Mouse (Mus musculus) liver, embryonic 12.5 days (tissue): Measurements from ENCODE around the gene Efcab11. TPM values are rescaled to one million over a fixed set of nuclear protein-coding genes. Genes with fewer than 3 reads are reported as not detected.

Experiments
- ATAC-seq: fragments of 200-750 bp; cut with Nextera tagmentation; 2 replicates; pipeline ENCODE4 v1.8.0; 2017; ENCODE audit warnings: moderate number of reproducible peaks, mild to moderate bottlenecking, moderate library complexity
- H3K27ac ChIP-seq: fragments of 300-500 bp; sonication (generic); 2 replicates; pipeline ENCODE4 v1.5.1; 2016; ENCODE audit warnings: mild to moderate bottlenecking
- H3K27me3 ChIP-seq: fragments of 300-500 bp; sonication (generic); replicated peaks from 2 replicates; pipeline ENCODE4 v1.6.1; 2016; ENCODE audit warnings: mild to moderate bottlenecking, moderate library complexity
- H3K36me3 ChIP-seq: fragments of 300-500 bp; sonication (generic); 2 replicates; pipeline ENCODE4 v1.6.1; 2016; ENCODE audit warnings: mild to moderate bottlenecking, moderate library complexity
- H3K4me1 ChIP-seq: fragments of 300-500 bp; sonication (generic); 2 replicates; pipeline ENCODE4 v1.6.1; 2016
- H3K4me2 ChIP-seq: fragments of 300-500 bp; sonication (generic); 2 replicates; pipeline ENCODE4 v1.6.1; 2016; ENCODE audit warnings: mild to moderate bottlenecking, moderate library complexity
- H3K4me3 ChIP-seq: fragments of 300-500 bp; sonication (generic); 2 replicates; pipeline ENCODE4 v1.5.1; 2016; ENCODE audit warnings: mild to moderate bottlenecking, moderate library complexity
- H3K9ac ChIP-seq: fragments of 300-500 bp; sonication (generic); 2 replicates; pipeline ENCODE4 v1.6.1; 2016; ENCODE audit warnings: mild to moderate bottlenecking, moderate library complexity
- H3K9me3 ChIP-seq: fragments of 300-500 bp; sonication (generic); replicated peaks from 2 replicates; pipeline ENCODE4 v1.6.1; 2016; ENCODE audit warnings: mild to moderate bottlenecking, moderate library complexity
- WGBS: fragments of 180-500 bp; shearing (Covaris S2); methylation state at CpG from one replicate; pipeline ENCODE4 v1.1.7; 2016; ENCODE audit not compliant: insufficient replicate concordance; 5-methylcytosine and 5-hydroxymethylcytosine counted together
- polyA plus RNA-seq: library from polyadenylated mRNA; unstranded; fragments of >200 nt; fragmentation: Nextera tagmentation; extraction: Ambion mirVana; gene quantifications from 2 replicates; pipeline ENCODE4 v1.2.1, GENCODE M21; 2016

Efcab11 gene
- 5.4 and 5.5 TPM in 2 replicates for polyA plus RNA-seq

DNA sequence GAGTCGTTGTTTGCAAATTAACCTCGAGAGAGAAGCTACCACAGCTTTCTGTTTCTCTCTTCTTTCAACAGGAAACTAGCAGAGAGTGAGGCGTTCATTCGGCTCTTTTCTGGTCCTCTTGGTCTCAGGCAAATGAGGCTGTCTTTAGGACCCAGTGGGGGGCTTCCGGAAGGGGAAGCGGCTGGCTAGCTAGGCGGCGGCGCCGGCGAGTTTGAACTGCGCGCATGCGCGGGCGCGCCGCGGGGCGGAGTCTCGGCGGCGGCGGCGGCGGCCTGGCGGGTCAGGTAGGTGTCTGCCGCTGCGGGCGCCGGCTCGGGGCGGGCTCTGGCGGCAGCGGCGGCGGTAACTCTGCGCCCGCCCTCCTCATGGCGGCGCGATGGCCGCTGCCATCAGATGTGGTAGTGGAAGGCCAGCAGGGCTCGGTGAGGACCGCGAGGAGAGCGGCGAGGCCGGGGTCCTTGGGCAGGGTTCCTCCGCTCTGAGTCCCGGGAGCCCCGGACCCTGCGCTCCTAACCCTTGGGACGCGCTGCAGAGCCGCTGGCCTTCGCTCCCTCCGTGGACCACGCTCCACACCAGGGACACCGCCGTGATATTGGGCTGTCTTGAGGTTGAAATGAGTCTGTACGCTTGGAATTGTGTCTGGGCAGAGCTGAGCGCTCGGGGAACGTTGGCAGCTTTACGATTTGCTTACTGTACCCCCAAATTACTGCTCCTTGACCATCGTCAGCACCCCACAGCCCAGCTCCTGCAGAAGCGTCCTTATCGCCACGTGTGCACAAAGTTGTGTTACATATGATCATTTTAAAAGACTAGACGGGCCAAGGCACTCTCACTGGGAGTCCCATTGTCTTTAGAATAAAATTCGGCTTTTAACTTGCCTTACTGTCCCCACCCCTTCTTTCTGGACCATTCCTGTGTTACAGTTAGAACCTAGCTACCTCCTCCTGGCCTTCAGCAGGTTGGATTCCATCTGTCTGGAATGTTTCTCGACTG, at the start of gene Efcab11, which contains the start of gene Tdp1:
TSS of gene Efcab11 (minus strand) at position 171 of the 993 bp plus-strand sequence.
TSS of gene Tdp1 (plus strand) at position 249 of the 993 bp plus-strand sequence.
- peak within 1 kb of the TSS; percentile 90 for H3K27ac ChIP-seq
- peak within 1 kb of the TSS; percentile 77 for H3K4me3 ChIP-seq
- no peaks in the 10 kb centered on the region for H3K27me3 ChIP-seq
- ATAC-seq, result peak; percentile 85
- H3K4me1 ChIP-seq, result peaks cover 33% of the 10 kb centered on the region
- H3K9ac ChIP-seq, result peak within 1 kb of the TSS; percentile 86
- H3K36me3 ChIP-seq, result peaks cover 8% of the 10 kb centered on the region
- under 1% methylated on average over 66 of the region's 73 CpGs for WGBS
- H3K9me3 ChIP-seq, result no peaks in the 10 kb centered on the region
- H3K4me2 ChIP-seq, result peak within 1 kb of the TSS; percentile 92

DNA sequence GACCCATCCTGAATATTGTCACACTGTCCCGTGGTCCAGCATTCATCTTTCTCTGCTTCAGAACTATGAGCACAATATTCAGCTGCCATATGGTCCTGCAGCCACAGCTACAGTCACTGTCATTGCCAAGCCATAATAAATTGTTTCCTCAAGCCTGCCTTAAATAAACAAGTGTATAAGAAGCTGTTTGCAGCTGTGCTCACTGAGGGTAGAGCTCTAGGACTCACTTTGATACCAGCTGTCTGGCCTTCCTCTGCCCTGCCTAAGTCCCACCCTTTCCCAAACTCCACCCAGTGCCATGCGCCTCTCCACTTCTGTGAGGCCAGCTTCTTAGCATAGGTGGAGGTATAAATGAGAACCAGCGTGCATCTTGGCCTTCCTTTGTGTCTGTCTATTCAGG, 49.4 kb upstream of the Efcab11 start:
- H3K4me1 ChIP-seq, result no peaks in the 10 kb centered on the region
- H3K27me3 ChIP-seq, result no peaks in the 10 kb centered on the region
- 81% methylated on average over 3 of the region's 3 CpGs for WGBS

DNA sequence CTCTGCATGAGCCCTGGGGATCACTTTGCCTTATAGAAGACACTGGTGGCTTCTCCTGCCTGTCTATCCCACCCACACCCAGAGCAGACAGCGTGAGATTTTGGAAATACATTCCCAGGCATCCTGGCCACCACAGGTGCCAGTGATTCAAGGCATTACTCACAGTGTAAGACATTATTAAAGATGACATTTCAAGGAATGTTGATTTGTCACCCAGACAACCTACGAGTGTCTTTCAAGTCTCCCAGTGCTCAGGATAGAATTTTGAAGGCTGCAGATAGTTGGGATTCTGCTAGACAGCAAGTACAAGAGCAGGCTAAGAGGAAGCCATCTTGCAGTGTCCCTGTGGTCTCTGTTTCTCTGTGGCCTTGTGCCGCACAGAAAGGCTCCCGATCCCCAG, 48.0 kb upstream of the Efcab11 start:
- peaks cover 49% of the 10 kb centered on the region for H3K36me3 ChIP-seq
- H3K9me3 ChIP-seq, result no peaks in the 10 kb centered on the region
- no peak overlapping the region for H3K4me2 ChIP-seq
- ATAC-seq, result no peak
- WGBS, result 86% methylated on average over 4 of the region's 4 CpGs
- H3K4me1 ChIP-seq, result no peaks in the 10 kb centered on the region
- no peaks in the 10 kb centered on the region for H3K27me3 ChIP-seq
- H3K27ac ChIP-seq, result no peak overlapping the region
- no peak overlapping the region for H3K9ac ChIP-seq
- no peak overlapping the region for H3K4me3 ChIP-seq

More for the DNA sequence above, 49.4 kb upstream of the Efcab11 start:
- H3K9me3 ChIP-seq, result no peaks in the 10 kb centered on the region
- ATAC-seq, result no peak
- no peak overlapping the region for H3K4me2 ChIP-seq
- H3K4me3 ChIP-seq, result no peak overlapping the region
- peaks cover 48% of the 10 kb centered on the region for H3K36me3 ChIP-seq
- H3K27ac ChIP-seq, result no peak overlapping the region
- H3K9ac ChIP-seq, result no peak overlapping the region

DNA sequence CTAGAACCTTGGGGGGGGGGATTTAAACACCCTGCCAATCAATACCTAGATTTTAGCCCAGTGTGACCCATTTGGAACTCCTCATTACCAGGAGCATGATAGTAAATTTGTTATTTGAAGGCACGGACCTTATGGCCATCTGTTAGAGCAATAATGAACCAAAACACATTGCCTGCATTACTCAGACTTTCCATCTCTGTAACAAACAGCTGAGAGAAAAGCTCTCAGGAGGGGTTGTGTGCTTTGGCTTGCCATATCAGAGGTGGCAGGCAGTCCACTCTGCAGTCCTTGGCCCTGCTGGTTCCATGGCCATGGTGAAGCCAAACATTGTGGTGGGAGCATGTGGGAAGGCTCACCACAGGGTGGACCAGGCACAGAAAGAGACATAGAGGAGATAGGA, 44.9 kb upstream of the Efcab11 start:
- Histone ChIP-seq H3K4me1 (no peaks in the 10 kb centered on the region), H3K4me2 (no peak overlapping the region), H3K4me3 (no peak overlapping the region), H3K27ac (no peak overlapping the region), H3K9ac (no peak overlapping the region), H3K36me3 (peaks cover 37% of the 10 kb centered on the region), H3K27me3 (no peaks in the 10 kb centered on the region), H3K9me3 (no peaks in the 10 kb centered on the region)
- 81% methylated on average over 1 of the region's 1 CpGs for WGBS
- ATAC-seq, result no peak

DNA sequence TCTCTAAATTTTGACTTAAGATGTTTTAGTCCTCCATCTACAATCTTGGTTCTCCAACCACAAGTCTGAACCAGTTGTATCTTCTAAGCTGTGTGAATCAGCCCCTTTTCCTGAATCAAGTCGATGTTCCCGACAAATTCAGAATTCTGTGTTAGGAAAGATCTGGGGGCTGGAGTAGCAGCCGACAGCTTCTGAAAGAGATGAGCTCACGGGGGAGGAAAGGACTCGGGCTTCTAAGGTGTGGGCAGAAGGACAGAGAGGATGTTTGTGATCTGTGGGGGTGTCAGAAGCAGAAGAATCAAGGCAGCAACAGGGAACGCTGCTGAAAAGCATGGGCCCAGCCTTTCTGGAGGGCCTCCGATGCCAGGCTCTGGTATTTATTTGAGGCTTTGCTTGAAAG, 44.1 kb upstream of the Efcab11 start:
- H3K36me3 ChIP-seq, result peaks cover 31% of the 10 kb centered on the region
- H3K9me3 ChIP-seq, result no peaks in the 10 kb centered on the region
- H3K9ac ChIP-seq, result no peak overlapping the region
- H3K27me3 ChIP-seq, result no peaks in the 10 kb centered on the region
- no peak overlapping the region for H3K27ac ChIP-seq
- H3K4me1 ChIP-seq, result no peaks in the 10 kb centered on the region
- 82% methylated on average over 7 of the region's 7 CpGs for WGBS
- H3K4me3 ChIP-seq, result no peak overlapping the region
- H3K4me2 ChIP-seq, result no peak overlapping the region
- ATAC-seq, result no peak

DNA sequence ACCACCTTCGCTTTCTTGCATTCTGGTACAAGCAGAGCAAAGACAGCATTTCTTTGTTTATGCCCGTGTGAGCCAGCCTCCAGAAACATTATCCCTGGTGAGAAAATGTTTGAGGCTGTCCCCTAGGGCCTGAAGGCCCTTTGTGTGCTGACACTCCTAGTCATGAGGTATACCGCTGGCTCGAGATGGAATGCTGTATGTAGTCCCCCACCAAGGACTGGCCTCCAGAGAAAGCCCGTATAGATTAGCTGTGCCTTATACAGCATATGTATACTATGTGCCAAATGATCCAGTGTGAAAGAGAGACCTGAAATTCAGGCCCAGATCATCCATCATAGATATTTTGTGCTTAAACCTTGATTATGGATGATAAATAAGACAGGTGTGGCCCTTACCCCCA, 39.5 kb upstream of the Efcab11 start:
- Histone ChIP-seq H3K9ac (no peak overlapping the region), H3K27ac (no peak overlapping the region), H3K9me3 (no peaks in the 10 kb centered on the region), H3K4me1 (no peaks in the 10 kb centered on the region), H3K36me3 (peaks cover 31% of the 10 kb centered on the region), H3K27me3 (no peaks in the 10 kb centered on the region), H3K4me2 (no peak overlapping the region), H3K4me3 (no peak overlapping the region)
- WGBS, result 72% methylated on average over 5 of the region's 5 CpGs
- ATAC-seq, result no peak

DNA sequence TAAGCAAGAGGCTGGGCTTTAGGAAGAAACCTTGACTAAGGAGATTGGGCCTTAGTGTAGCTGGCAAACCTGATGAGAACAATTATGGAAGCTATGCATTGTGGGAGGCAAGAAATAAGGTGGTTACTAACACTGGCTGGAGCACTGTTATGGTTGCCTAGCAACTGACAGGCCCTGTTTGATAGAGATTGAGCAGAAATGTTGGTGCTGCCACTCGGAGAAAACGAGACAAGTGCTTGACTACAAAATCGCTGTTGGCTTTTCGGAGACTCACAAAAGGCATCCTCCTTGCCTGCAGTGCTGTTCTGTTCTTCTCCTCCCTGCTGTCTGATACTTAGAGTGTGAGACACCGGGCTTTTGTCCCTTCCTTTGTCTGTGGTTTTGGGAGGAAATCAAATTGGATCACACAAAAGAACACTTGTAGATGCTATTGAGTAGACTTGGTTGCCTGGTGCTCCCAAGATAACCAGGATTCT, 38.9 kb upstream of the Efcab11 start:
- H3K36me3 ChIP-seq, result peaks cover 33% of the 10 kb centered on the region
- no peak overlapping the region for H3K4me2 ChIP-seq
- H3K4me3 ChIP-seq, result no peak overlapping the region
- H3K4me1 ChIP-seq, result no peaks in the 10 kb centered on the region
- WGBS, result 66% methylated on average over 5 of the region's 5 CpGs
- ATAC-seq, result no peak
- H3K27ac ChIP-seq, result no peak overlapping the region
- H3K27me3 ChIP-seq, result no peaks in the 10 kb centered on the region
- no peaks in the 10 kb centered on the region for H3K9me3 ChIP-seq
- no peak overlapping the region for H3K9ac ChIP-seq

DNA sequence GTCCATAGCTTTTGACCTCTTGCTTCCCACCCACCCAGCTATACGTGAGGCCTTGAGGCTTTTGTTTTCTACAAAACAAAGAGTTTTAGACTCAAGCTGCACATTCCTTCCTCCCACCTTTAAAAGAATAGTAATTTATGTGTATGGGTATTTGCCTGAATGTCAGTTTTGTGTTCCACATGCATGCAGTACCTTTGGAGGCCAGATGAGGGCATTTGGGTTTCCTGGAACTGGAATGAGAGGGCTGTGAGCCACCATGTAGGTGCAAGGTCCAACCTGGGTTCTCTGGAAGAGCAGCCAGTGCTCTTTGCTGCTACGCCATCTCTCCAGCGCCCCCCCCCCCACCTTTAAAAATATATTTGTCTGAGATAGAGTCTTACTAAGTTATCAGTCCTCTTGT, 36.8 kb upstream of the Efcab11 start:
- ATAC-seq, result no peak
- H3K4me3 ChIP-seq, result no peak overlapping the region
- 67% methylated on average over 3 of the region's 3 CpGs for whole genome bisulfite sequencing
- H3K36me3 ChIP-seq, result peaks cover 25% of the 10 kb centered on the region
- no peak overlapping the region for H3K4me2 ChIP-seq
- no peaks in the 10 kb centered on the region for H3K9me3 ChIP-seq
- no peaks in the 10 kb centered on the region for H3K27me3 ChIP-seq
- H3K9ac ChIP-seq, result no peak overlapping the region
- H3K4me1 ChIP-seq, result no peaks in the 10 kb centered on the region
- no peak overlapping the region for H3K27ac ChIP-seq

DNA sequence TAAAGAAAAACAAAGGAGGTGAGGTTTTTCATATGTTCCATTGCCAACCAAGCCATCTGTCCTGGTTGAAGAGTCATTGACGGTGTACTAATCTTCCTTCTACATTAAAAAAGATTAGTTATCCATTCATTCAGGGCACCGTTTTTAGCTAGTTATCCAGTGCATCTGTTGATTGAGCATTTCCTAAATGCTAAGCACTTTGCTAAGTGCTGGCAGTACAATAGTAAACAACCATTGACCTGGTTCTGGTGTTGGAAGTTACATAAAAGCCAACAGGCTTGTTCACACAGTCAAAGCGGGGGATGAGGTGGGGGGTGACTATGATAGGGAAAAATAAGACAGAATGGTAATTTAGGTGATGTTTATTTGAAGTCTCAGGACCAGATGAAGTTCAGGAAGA, 35.4 kb upstream of the Efcab11 start:
- Histone ChIP-seq H3K4me2 (no peak overlapping the region), H3K9me3 (no peaks in the 10 kb centered on the region), H3K27me3 (no peaks in the 10 kb centered on the region), H3K4me1 (no peaks in the 10 kb centered on the region), H3K36me3 (peaks cover 34% of the 10 kb centered on the region), H3K4me3 (no peak overlapping the region), H3K27ac (no peak overlapping the region), H3K9ac (no peak overlapping the region)
- 78% methylated on average over 3 of the region's 3 CpGs for WGBS
- no peak for ATAC-seq

DNA sequence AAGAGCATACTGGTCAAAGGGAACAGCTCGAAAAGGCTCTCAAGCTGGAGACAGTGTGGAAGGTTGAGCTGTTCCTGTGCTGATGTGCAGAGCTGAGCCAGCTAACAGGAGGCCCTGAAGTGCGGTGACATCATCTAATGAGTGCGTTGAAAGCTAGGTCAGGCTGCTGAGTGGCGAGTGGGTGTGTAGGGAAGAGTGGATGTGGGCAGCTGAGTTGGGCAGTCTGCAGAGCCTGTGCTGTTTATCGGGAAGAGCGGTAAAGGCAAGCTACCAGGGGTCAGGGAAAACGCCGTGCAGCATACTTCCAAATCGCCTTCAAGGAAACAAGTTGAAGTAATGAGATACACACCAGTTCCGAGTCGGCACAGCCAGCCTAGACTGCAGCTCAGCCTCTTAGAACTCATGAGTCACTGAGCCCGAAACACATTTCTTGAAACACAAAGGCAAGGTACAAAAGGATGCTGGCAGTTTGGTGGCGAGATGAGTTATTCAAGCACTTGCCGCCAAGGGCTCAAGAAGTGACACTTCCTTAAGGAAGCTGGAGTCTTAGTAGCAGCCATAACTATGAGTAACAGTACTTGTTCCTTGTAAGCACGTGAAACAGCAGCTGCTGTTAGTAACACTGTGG, 33.7 kb upstream of the Efcab11 start:
- Histone ChIP-seq H3K4me2 (no peak overlapping the region), H3K36me3 (peaks cover 42% of the 10 kb centered on the region), H3K9me3 (no peaks in the 10 kb centered on the region), H3K9ac (no peak overlapping the region), H3K27ac (no peak overlapping the region), H3K4me1 (no peaks in the 10 kb centered on the region), H3K4me3 (no peak overlapping the region), H3K27me3 (no peaks in the 10 kb centered on the region)
- no peak for ATAC-seq
- 81% methylated on average over 15 of the region's 15 CpGs for WGBS

DNA sequence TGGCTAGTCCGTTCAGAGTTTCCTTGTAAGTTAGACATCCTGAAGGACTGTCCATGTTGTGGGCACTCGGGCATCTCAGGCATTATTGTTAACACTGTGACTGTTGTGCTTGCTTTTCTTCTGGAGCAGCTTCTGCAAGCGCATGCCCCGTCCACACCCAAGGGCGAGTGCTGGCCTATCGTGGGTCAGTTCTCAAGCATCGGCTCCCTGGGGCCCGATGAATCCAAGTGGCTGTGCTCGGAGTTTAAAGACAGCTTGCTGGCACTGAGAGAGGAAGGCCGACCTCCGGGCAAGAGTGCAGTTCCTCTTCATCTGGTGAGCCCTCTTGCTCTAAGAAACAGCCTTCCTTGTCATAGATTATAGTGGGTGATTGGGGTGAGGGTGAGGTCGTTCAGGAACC, 27.2 kb upstream of the Efcab11 start:
- ATAC-seq, result no peak
- H3K4me3 ChIP-seq, result no peak overlapping the region
- no peaks in the 10 kb centered on the region for H3K9me3 ChIP-seq
- peaks cover 75% of the 10 kb centered on the region for H3K36me3 ChIP-seq
- H3K27ac ChIP-seq, result no peak overlapping the region
- H3K9ac ChIP-seq, result no peak overlapping the region
- WGBS, result 75% methylated on average over 12 of the region's 12 CpGs
- no peaks in the 10 kb centered on the region for H3K4me1 ChIP-seq
- H3K4me2 ChIP-seq, result no peak overlapping the region
- H3K27me3 ChIP-seq, result no peaks in the 10 kb centered on the region

DNA sequence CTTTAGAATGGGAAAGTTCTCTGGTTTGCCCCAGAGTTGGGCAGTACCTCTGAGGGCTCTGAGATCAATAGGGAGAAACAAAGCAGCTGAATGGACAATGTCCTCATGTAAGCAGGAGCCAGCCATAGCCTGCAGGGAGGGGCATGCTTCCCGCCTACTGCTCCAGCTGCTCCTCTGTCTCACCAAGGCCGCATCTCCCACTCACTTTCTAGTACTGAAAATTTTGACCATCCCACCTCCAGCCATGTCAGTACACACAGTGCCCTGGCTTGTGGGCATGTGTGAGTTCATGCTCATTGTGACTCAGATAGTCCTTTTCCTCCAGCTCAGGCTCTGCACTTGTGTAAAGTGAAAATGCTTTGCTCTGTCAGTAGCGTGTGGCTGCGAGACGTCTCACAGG, 20.3 kb upstream of the Efcab11 start:
- Histone ChIP-seq H3K4me2 (no peak overlapping the region), H3K4me1 (no peaks in the 10 kb centered on the region), H3K4me3 (no peak overlapping the region), H3K27ac (no peak overlapping the region), H3K9me3 (no peaks in the 10 kb centered on the region), H3K9ac (no peak overlapping the region), H3K27me3 (no peaks in the 10 kb centered on the region), H3K36me3 (peaks cover 76% of the 10 kb centered on the region)
- ATAC-seq, result no peak
- WGBS, result 89% methylated on average over 5 of the region's 5 CpGs
